ENCODE assay signal across 19 mouse cellular contexts in the genomic region with DNA sequence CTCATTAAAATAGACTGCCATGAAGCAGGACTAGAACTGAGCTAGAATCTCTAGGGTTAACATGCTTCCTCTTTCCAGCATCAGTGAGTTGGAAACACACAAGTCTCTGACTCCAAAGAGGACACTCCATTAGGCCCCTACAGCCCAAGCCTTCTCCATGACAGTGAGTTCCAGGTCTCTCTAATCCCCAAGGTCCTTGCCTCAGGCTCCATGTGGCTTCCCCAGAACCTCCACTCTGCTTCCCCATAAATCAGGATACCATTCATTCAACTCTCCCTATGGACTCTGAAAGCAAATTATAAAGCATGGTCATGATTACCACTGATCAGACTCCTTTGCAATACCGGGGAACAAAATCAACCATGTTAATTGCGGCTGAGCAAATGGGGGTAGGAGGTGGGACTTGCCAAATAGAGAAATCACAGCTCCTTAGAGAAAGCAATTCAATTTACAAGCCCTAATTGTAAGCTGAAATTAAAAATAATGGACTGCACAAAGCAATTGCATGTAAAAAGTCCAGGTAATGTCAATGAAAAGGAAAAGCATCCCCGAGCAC.
"Had no signal": no experiment of that assay in that cellular context is flagged by ENCODE, and none has a peak within 500 bp of the region (broad histone marks: within the 10 kb centered on the region; RNA-seq: fewer than 3 reads in every experiment).

No protein-coding gene starts in this region.

- H3K4me3 ChIP-seq: liver, embryonic 13.5 days; liver, embryonic 15.5 days; lung, embryonic 15.5 days; midbrain, embryonic 10.5 days; midbrain, embryonic 12.5 days; myocyte had no signal

- H3K27me3 ChIP-seq: liver, embryonic 13.5 days; liver, embryonic 15.5 days; lung, embryonic 15.5 days; midbrain, embryonic 12.5 days had no signal

- H3K4me2 ChIP-seq: liver, embryonic 13.5 days; liver, embryonic 15.5 days; lung, embryonic 15.5 days; midbrain, embryonic 12.5 days had no signal

- H3K27ac ChIP-seq: liver, embryonic 13.5 days; liver, embryonic 15.5 days; lung, embryonic 15.5 days; midbrain, embryonic 10.5 days; midbrain, embryonic 12.5 days had no signal

- H3K9me3 ChIP-seq: liver, embryonic 13.5 days; liver, embryonic 15.5 days; lung, embryonic 15.5 days; midbrain, embryonic 10.5 days; midbrain, embryonic 12.5 days had no signal

- H3K9ac ChIP-seq: liver, embryonic 13.5 days; liver, embryonic 15.5 days; liver, postnatal 0 days; lung, embryonic 15.5 days; midbrain, embryonic 12.5 days had no signal

- DNase-seq: liver, embryonic 13.5 days; liver, postnatal 0 days; lung, adult 2 months; lung, postnatal 14 days; lung, postnatal 36 days; midbrain, embryonic 14.5 days; right cerebral cortex, postnatal 25 days; right cerebral cortex, postnatal 4 days; spleen, adult 18-20 months; thymus, adult 18-20 months; thymus, postnatal 14 days; thymus, postnatal 36 days had no signal

- H3K4me1 ChIP-seq: liver, embryonic 13.5 days; liver, embryonic 15.5 days; lung, embryonic 15.5 days; midbrain, embryonic 12.5 days had no signal

- H3K36me3 ChIP-seq: liver, embryonic 13.5 days; liver, embryonic 15.5 days; lung, embryonic 15.5 days; midbrain, embryonic 10.5 days; midbrain, embryonic 12.5 days had no signal

- ATAC-seq: liver, postnatal 0 days; lung, postnatal 0 days; midbrain, embryonic 16.5 days had no signal
